Mouse (Mus musculus) c-Kit-negative CD71-positive TER-119-positive erythroid progenitor cells, embryonic 14.5 days (primary cell): ENCODE results near the gene Cdkl3.
"Not testable (repeated sequence)": the region's sequence is repeated elsewhere in the genome, so short reads cannot be mapped to it uniquely, and the experiment has no call there.

Experiments
- DNase-seq: peaks from one replicate; pipeline ENCODE4 v3.0.0-alpha.2; 2013; ENCODE audit warnings: low read depth, low spot score

Cdkl3 gene

DNA sequence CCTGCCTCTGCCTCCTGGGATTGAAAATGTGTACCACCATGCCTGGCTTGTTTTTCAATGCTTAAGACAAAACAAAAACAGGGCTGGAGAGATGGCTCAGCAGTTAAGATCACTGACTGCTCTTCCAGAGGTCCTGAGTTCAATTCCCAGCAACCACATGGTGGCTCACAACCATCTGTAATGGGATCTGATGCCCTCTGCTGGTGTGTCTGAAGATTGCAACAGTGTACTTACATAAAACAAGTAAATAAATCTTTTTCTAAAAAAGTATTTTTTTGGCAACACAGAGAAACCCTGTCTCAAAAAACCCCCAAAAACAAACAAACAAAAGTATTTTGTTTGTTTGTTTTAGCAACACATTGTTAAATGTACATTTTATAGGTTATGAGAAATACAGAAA, 116.4 kb downstream of the Cdkl3 start:
- DNase-seq = not testable (repeated sequence)

DNA sequence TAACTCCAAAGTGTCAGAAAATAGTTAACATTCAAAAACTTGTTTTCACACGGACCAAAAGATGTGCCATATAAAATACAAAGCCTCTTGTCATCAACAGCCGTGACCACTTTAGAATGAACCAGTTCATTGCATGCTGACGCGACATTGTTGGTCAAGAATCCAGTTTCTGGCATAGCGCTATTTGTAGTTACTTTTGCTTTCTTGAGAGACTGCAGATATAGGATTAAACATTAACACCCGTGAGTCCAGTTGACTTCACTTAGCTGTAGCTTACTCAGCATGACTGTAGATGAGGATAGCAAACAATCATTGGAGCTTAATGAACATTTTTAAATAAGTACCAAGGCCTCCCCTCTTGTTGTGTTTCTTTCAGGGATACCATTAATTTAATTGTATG, 118.0 kb downstream of the Cdkl3 start:
- DNase-seq = no peak

DNA sequence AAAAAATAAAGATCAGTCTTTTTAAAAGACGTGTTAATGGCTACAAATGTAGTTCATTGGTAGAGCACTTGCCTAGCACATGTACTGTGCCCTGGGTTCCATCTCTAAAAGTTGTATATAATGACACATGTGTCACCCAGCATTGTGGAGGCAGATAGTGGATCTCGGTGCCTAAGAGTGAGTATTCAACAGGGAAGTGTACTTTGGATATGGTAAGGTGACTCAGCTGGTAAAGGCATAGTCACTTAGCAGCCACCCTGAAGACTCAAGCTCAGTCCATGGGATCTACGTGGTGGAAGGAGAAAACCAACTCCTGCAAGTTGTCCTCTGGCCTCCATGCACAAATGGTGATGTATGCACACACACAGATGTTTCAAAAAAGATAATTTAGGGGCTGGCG, 120.4 kb downstream of the Cdkl3 start:
- no peak for DNase-seq

DNA sequence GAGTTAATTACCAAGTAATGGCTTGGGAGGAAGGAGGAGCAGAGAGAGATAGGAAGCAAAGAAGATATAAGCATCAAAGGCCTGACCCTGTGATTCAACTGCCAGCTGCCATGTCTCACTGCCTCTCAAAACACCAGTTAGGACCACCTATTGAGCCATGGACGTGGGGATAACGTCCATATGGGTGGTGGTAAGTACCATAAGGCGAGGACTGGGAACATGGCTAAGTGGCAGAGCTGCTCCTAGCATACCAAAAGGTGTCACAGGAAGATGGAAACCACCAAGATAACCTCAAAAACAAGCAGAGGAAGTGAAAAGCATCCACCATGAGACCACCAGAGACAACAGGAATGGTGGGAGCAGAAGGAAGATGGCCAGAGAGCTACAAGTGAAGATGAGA, 123.1 kb downstream of the Cdkl3 start:
- no peak for DNase-seq

DNA sequence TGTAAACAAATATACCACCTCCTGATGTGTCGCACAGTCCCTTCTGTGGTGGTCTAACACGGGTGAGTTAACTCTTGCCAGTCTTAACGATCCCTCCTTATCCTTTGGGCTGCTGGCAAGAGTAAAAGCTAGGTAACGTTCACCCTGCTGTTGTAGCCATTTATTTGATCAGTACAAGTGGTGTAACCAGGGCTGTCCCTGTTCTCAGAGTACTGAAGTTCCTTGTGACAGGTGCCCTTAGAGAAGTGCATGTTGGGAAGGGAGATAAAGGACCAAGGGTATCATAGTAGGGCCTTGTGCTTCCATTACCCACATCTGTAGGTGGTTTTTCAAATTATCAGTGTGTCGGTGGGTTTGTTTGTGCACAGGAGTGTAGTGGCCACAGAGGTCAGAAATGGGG, 123.7 kb downstream of the Cdkl3 start:
- DNase-seq = no peak

DNA sequence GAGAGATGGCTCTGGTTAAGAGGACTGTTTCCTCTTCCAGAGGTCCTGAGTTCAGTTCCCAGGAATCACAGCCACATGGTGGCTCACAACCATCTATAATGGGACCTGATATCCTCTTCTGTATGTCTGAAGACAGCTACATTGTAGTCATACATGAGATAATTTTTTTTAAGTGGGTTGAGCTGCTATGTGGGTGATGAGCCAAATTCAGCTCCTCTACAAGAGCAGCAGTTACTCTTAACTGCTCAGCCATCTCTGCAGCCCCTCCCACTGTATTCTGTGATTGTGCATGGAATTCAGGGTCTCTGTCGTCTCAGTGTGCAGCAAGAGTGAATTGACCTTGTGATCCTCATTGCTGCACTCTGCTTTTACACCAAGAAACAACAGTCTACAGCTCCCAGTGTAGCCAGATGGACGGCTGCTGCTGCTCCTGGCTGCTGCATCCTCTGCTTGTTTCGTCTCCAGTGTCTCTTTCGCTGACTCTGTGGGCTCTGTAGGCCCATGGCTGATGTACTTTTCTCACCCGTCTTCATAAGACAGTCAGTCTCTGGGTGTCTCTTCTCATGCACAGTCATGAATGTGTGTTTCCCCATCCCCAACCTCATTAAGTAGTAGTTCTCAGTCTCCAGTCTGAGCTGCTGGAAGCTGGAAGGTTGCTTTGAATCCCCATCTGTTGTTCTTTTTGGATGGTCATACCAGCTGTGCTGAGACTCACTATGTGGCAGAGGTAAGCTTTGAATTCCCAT, 124.5 kb downstream of the Cdkl3 start:
- no peak for DNase-seq

DNA sequence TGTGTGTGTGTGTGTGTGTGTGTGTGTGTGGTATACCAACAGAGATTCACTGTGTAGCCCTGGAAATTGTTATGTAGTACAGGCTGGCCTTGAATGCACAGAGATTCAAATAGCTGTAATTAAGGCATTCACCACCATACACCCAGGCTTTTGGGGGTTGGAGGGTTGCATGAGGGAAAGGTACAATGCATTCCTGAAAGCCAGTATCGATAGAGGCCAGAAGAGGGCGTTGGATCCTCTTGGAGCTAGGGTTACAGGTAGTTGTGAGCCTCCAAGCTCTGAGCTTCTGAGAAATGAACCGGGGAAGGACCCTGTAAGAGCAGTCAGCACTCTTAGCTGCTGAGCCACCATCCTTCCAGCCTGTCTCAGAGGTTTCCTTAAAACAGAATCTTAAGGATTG, 125.2 kb downstream of the Cdkl3 start:
- DNase-seq = no peak

DNA sequence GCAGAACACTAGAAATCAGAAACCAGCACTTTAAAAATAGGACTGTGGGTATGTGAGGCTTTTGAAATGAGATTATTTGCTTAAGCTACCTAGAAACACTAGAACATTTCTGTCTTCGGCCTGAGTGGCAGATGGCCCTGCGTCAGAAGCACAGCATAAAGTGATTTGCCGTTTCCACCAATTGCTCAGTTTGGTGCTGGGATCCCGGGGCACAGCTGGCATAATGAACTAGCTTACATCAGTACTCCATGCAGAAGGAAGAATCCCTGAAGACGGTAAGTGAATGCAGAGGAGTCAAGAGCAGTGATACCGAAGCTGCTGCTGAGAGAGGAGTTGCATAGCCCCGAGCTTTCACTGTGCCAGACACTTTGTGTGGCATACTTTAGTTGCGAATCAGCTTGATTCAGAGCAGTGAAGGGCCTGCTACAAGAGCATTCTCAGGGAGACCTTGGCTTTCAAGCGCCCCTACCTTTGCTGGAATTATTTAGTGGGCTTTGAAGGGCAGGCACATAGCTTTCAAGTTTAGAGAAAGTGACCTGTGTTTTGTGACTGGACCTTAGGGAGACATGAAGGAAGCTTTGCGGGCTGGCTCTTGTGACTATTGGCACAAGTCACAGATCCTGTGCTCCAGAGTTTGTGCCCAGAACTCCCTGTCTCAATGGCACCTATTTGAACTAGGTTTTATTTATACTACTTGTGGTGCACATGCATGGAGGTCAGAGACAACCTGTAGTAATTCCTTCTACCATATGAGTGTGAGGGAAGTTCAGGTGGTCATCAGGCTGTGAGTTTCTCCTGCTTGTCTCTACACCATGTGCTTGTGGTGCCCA, 125.8 kb downstream of the Cdkl3 start:
- no peak for DNase-seq

DNA sequence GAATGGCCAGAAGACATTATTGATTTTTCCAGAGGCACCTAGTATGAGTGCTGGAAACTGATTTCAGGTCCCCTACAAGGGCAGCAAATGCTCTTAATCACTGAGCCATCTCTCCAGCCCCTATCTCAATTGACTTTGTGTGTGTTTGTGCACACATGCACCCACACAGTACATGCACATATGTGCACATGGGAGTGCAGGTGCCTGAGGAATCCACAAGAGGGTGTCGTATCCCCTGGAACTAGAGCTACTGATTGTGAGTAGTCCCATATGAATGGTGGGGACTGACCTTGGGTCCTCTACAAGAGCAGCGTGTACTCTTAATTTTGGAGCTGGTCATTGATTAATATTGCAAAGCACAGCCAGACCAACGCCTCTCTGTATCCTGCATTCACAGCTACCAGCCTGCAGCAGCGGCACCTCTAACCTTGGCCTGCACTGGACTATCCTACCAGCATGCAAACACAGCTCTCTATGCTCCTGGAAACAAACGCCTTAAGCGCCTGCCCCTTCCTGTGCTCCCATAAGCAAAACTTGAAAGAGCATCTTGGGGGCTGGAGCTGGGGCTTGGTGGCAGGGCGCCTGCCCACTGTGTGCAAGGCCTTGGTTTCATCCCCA, 126.5 kb downstream of the Cdkl3 start:
- DNase-seq = no peak
